Mouse (Mus musculus): Measurements from ENCODE around the gene Nsl1.

GRCm38 (mm10) chr1:191042106-191042505 is 20.7 kb upstream of the Nsl1 start:
- TF ChIP-seq USF1 (IDR thresholded peaks at IDR 0.05; ENCODE audit: low read depth) (no peak), E2F4 (IDR thresholded peaks at IDR 0.05; ENCODE audit: insufficient read depth) (no peak), POLR2A (IDR thresholded peaks at IDR 0.05; ENCODE audit: insufficient read length, low read depth) (no peak), POLR2AphosphoS2 (IDR thresholded peaks at IDR 0.05; ENCODE audit: insufficient read length, low read depth) (no peak), TCF3 (IDR thresholded peaks at IDR 0.05; ENCODE audit: insufficient read length, low read depth) (no peak), MAX (IDR thresholded peaks at IDR 0.05; ENCODE audit: low read depth) (no peak), MYOG (IDR thresholded peaks at IDR 0.05; ENCODE audit: control insufficient read depth in 1 of 3, insufficient read depth in 1 of 3, insufficient read length in 2 of 3, low read depth in 2 of 3) (no peak), TCF12 (IDR thresholded peaks at IDR 0.05; ENCODE audit: insufficient read depth, poor library complexity, severe bottlenecking) (no peak), MYOD1 (IDR thresholded peaks at IDR 0.05; ENCODE audit: control insufficient read depth in 1 of 3, insufficient read length in 2 of 3, low read depth in 2 of 3) (no peak)

All from myocyte (in vitro differentiated cells).